Mouse (Mus musculus) stomach, embryonic 16.5 days (tissue): ENCODE data around the gene Kcnk16. TPM values are rescaled to one million over a fixed set of nuclear protein-coding genes. Genes with fewer than 3 reads are reported as not detected.

Experiments
- polyA plus RNA-seq: library from polyadenylated mRNA; unstranded; fragments of >200 nt; fragmentation: Nextera tagmentation; extraction: Ambion mirVana; gene quantifications from 2 replicates; pipeline ENCODE4 v1.2.1, GENCODE M21; 2015

Gene Kcnk16
- polyA plus RNA-seq, 1 experiment from 2014 or later = 9.8 TPM

Other genes with a start within 250 kb of the Kcnk16 start
- 12.9 and 13.5 TPM in 2 replicates for gene Saysd1, start 130.7 kb downstream of the Kcnk16 start, polyA plus RNA-seq
- 8.7 and 9.5 TPM in 2 replicates for gene Kcnk5, start 87.4 kb downstream of the Kcnk16 start, polyA plus RNA-seq
- 13.9 and 14.9 TPM in 2 replicates for gene Nudt13, start 25.5 kb upstream of the Kcnk16 start, polyA plus RNA-seq
- 44.1 and 46.2 TPM in 2 replicates for gene Ecd, start 78.9 kb upstream of the Kcnk16 start, polyA plus RNA-seq
- 28.5 and 29.5 TPM in 2 replicates for gene Fam149b, start 79.0 kb upstream of the Kcnk16 start, polyA plus RNA-seq
- gene Dnajc9, start 119.7 kb upstream of the Kcnk16 start, polyA plus RNA-seq = 118 and 119 TPM in 2 replicates
- gene Mrps16, start 124.4 kb upstream of the Kcnk16 start, polyA plus RNA-seq = 80.0 and 85.7 TPM in 2 replicates
- 0.17 and 0.94 TPM in 2 replicates for gene Cfap70, start 183.0 kb upstream of the Kcnk16 start, polyA plus RNA-seq
- gene Anxa7, start 210.9 kb upstream of the Kcnk16 start, polyA plus RNA-seq = 76.4 and 86.2 TPM in 2 replicates
- 0.52 and 0.56 TPM in 2 replicates for gene Mss51, start 227.7 kb upstream of the Kcnk16 start, polyA plus RNA-seq